Mouse (Mus musculus) cerebellum, postnatal 25 days (tissue): ENCODE measurements around the gene Alcam.

Experiments used
- DNase-seq, 2 experiments: peaks; one replicate each; pipeline ENCODE4 v3.0.0; 2021; ENCODE audit warnings: mixed read lengths in 2 of 2

Alcam gene

GRCm38 (mm10) chr16:52439600-52439999, 14.3 kb downstream of the Alcam start:
- no peak for DNase-seq

GRCm38 (mm10) chr16:52439007-52439406, 14.9 kb downstream of the Alcam start:
- no peak for DNase-seq

- DNase-seq: no peak
Observed at GRCm38 (mm10) chr16:52438216-52438904, 15.5 kb downstream of the Alcam start.

GRCm38 (mm10) chr16:52433189-52433588, 20.7 kb downstream of the Alcam start:
- no peak for DNase-seq

GRCm38 (mm10) chr16:52432072-52432471, 21.8 kb downstream of the Alcam start:
- no peak for DNase-seq

GRCm38 (mm10) chr16:52431590-52431989, 22.3 kb downstream of the Alcam start:
- no peak for DNase-seq

GRCm38 (mm10) chr16:52430073-52430472, 23.8 kb downstream of the Alcam start:
- DNase-seq: peak; percentile 10 to 37

GRCm38 (mm10) chr16:52429661-52430060, 24.2 kb downstream of the Alcam start:
- DNase-seq: no peak

- DNase-seq: peak; percentile 21 to 31
Observed at GRCm38 (mm10) chr16:52428505-52428904, 25.4 kb downstream of the Alcam start.

GRCm38 (mm10) chr16:52418568-52419158, 35.2 kb downstream of the Alcam start:
- no peak for DNase-seq

GRCm38 (mm10) chr16:52417982-52418381, 35.9 kb downstream of the Alcam start:
- DNase-seq: no peak

GRCm38 (mm10) chr16:52417146-52417545, 36.7 kb downstream of the Alcam start:
- no peak for DNase-seq

GRCm38 (mm10) chr16:52413714-52414113, 40.2 kb downstream of the Alcam start:
- DNase-seq: no peak

GRCm38 (mm10) chr16:52406072-52406471, 47.8 kb downstream of the Alcam start:
- no peak for DNase-seq

- no peak for DNase-seq
Observed at GRCm38 (mm10) chr16:52405272-52405671, 48.6 kb downstream of the Alcam start.

- DNase-seq: no peak
Observed at GRCm38 (mm10) chr16:52399112-52399511, 54.8 kb downstream of the Alcam start.

GRCm38 (mm10) chr16:52386781-52387300, 67.0 kb downstream of the Alcam start:
- DNase-seq: no peak

GRCm38 (mm10) chr16:52383456-52384185, 70.3 kb downstream of the Alcam start:
- DNase-seq: no peak

GRCm38 (mm10) chr16:52378811-52379597, 74.9 kb downstream of the Alcam start:
- no peak for DNase-seq

GRCm38 (mm10) chr16:52376827-52377226, 77.0 kb downstream of the Alcam start:
- DNase-seq: no peak

- no peak for DNase-seq
Observed at GRCm38 (mm10) chr16:52371956-52372355, 81.9 kb downstream of the Alcam start.

- DNase-seq: no peak
Observed at GRCm38 (mm10) chr16:52368521-52368920, 85.4 kb downstream of the Alcam start.

- DNase-seq: no peak
Observed at GRCm38 (mm10) chr16:52366915-52367314, 87.0 kb downstream of the Alcam start.
